Mouse (Mus musculus) thymus, postnatal 25 days (tissue): ENCODE results near the gene Arid2.

ENCODE experiments used
- DNase-seq: peaks from one replicate; pipeline ENCODE4 v3.0.0; 2022

The Arid2 gene

GRCm38 (mm10) chr15:96345312-96345849 is 58.1 kb downstream of the Arid2 start:
- DNase-seq, result no peak

GRCm38 (mm10) chr15:96351432-96351831 is 64.1 kb downstream of the Arid2 start:
- DNase-seq, result no peak

DNA sequence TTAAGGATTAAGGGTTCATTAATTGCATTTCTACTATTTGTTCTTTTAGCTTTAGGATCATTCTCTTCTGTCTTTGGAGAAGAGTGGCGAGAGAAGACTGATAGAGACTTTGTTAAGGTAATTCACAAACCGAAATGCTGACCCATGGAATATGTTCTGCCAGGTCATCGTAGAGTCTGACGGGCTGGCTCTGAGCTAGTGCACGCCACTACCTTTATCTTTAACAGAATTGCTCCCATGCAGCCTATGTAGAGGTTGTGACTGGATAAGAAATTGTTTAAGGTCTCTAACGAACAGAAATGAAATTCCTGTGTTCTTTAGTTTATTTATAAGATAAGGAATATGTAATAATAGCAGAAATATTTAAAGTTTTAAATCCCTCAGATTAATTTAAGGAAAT is 71.6 kb downstream of the Arid2 start:
- DNase-seq, result no peak

GRCm38 (mm10) chr15:96360614-96361013 is 73.3 kb downstream of the Arid2 start:
- DNase-seq, result no peak

GRCm38 (mm10) chr15:96365351-96365750 is 78.0 kb downstream of the Arid2 start:
- DNase-seq, result no peak

- DNase-seq, result no peak
Measured at GRCm38 (mm10) chr15:96366176-96366963, 79.1 kb downstream of the Arid2 start.

DNA sequence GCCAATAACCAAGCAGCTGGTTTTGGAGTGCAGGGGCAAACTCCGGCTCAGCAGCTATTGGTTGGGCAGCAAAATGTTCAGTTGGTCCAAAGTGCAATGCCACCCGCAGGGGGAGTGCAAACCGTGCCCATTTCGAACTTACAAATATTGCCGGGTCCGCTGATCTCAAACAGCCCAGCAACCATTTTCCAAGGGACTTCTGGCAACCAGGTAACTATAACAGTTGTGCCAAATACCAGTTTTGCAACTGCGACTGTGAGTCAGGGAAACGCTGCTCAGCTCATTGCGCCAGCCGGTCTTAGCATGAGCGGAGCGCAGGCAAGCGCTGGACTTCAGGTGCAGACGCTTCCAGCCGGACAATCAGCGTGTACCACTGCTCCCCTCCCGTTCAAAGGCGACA is 84.0 kb downstream of the Arid2 start:
- DNase-seq, result no peak

DNA sequence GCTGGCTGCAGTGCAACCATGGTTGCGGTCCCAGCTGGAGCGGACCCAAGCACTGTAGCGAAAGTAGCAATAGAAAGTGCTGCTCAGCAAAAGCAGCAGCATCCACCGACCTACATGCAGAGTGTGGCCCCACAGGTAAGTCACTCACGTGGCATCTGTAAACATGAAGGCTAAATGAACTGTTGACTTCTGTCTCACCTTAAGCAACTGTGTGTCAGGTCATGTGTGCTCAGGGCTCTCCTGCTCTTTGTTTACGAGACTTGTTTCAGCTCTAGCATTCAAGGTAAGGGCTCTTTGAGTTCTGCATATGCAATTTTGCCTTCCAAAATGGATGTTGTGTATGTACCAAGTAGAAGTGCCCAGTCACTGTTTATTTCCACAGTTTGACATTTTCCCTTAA is 85.3 kb downstream of the Arid2 start:
- no peak for DNase-seq

- DNase-seq, result no peak
Measured at GRCm38 (mm10) chr15:96373161-96373560, 85.8 kb downstream of the Arid2 start.

DNA sequence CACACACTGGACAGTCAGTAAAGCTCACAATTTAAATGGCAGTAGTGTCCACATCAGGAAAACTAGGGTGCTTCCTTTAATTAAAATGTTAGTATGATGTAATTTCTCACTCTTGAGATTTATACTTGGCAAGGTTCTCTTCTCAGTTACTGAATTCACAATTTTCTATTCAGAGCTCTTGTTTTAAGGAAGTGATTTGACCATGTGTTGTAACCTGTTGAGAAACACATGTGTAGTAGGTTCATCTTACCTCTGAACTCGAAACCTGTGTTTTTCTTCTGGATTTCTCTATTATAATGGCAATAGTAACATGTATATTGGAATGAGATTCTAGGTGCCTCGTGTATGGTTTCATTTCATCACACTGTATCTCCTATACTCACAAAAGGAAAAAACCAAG is 88.9 kb downstream of the Arid2 start:
- DNase-seq, result no peak

- no peak for DNase-seq
Measured at GRCm38 (mm10) chr15:96377263-96377662, 89.9 kb downstream of the Arid2 start.

DNA sequence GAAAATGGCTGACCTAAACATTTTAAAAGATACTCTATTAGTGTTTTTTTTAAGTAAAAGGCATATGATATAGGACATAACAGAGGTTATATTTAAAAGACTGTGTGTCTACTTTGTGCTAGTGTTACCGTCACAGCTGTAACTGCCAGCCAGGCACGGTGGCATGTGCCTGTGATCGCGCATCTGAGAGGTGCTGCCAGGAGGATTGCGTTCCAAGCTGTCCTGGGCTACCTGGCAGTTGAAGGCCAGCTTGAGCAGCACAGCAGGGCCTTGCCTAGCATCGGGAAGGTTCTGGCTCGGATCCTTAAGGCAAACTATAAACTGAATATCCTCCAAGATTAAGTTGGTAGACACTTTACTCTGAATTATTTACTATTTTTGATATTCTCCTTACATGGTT is 90.4 kb downstream of the Arid2 start:
- DNase-seq, result no peak

DNA sequence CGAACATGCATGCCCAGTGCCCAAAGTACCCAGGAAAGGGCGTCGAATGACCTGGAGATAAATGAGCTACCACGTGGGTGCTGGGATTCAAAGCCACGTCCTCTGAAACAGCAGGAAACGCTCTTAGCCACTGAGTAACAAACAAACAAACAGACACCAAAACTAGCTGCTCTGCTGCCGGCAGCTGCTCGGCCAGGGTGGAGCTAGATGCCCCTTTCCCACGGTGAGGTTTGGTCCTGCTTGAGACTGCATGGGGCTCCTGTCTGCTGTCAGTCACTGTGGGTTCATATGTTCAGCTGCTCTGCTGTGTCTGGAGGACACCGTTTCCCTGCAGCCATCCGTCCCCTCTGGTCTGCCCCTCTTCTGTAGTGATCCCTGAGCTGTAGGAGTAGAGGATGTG is 94.9 kb downstream of the Arid2 start:
- no peak for DNase-seq

DNA sequence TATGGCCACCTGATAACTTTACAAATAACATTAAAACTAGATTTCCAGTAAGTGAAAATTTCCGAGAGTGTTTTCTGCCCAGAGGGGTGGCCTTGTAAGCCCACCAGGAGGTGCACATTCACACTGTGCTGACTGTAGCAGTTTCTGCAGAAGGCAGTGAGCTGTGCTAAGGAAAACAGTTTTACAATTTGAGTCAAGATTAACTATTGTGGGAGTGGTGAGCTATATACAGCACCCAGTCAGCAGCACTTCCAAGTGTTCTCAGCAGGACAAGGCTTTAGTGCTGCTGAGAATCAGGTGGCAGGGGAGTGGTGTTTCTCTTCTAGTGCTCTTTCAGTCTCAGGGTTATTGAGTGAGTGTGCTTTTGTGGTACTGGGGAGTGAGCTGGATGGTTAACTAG is 101.2 kb downstream of the Arid2 start:
- no peak for DNase-seq

- DNase-seq, result no peak
Measured at GRCm38 (mm10) chr15:96392878-96393277, 105.6 kb downstream of the Arid2 start.

GRCm38 (mm10) chr15:96395071-96395470 is 107.8 kb downstream of the Arid2 start:
- no peak for DNase-seq

GRCm38 (mm10) chr15:96396641-96397344 is 109.5 kb downstream of the Arid2 start:
- no peak for DNase-seq

DNA sequence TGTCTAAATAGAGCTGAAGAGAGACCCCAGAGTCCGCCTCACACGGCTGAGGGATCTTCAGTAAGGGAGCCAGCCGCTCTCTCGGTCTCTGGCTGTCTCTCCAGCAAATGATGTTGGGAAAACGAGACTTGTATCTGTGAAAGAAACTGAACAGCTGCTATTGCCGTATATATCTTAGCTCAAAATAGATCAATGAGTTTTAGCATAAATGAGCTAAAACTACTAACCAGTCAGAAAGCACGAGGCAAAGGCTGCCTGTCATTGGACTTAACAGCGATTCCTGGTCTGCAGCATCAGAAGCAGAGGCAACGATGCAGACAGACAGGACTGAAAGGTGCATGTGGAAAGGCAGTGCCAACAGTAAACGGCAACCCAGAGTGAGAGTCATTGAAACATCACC is 111.0 kb downstream of the Arid2 start:
- no peak for DNase-seq

- DNase-seq, result no peak
Measured at GRCm38 (mm10) chr15:96405548-96405947, 118.2 kb downstream of the Arid2 start.

- no peak for DNase-seq
Measured at GRCm38 (mm10) chr15:96406253-96406652, 118.9 kb downstream of the Arid2 start.

- no peak for DNase-seq
Measured at GRCm38 (mm10) chr15:96407151-96407550, 119.8 kb downstream of the Arid2 start.

DNA sequence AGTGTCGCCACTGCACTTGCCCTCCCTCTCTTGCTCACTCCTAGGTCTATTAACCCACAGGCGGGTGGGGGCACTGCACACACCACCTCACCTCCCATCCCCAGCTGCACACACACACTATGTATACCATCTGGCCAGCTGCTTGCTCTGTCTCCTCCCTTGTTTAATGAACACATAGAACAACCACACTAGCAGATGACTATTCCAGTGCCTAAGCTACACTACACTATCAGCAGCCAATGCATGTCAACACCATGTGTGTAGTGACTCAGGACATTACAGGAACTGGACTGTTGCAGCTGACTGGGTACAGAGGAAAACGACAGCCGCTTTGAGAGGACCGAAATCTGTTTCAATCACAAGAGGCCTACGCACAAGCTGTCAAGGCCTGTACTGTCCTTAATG is 121.4 kb downstream of the Arid2 start:
- DNase-seq, result no peak

- no peak for DNase-seq
Measured at GRCm38 (mm10) chr15:96418161-96418560, 130.8 kb downstream of the Arid2 start.

- DNase-seq, result no peak
Measured at GRCm38 (mm10) chr15:96419920-96420319, 132.6 kb downstream of the Arid2 start.
